ENCODE assay signal across 8 mouse cellular contexts in genomic region chr8:125574280-125574679, GRCm38 (mm10). TPM values are rescaled to one million over a fixed set of nuclear protein-coding genes. Genes with fewer than 3 reads are reported as not detected.
DNase-seq lines count a peak whose midpoint lies in the region; ATAC-seq and TF ChIP-seq lines count a peak whose summit lies in the region.

No protein-coding gene starts in this region.

- DNase-seq in heart, adult 2 months, result no peak
- DNase-seq in spleen, adult 2 months (ENCODE audit: low read depth in 1 of 2, low spot score in 2 of 2), result no peak
- no peak for DNase-seq in spleen, adult 12 weeks (ENCODE audit: low spot score)
- peak; percentile 84 for DNase-seq in brain, adult 2 months (ENCODE audit: low read depth, low spot score)
- peak; percentile 61 for DNase-seq in lung, postnatal 10 days
- no peak for DNase-seq in adrenal gland, adult 18-20 months (ENCODE audit: low spot score in 2 of 2)

- H3K9ac ChIP-seq in heart, adult 2 months (ENCODE audit: low read depth, low read length), result no peak overlapping the region
- no peak overlapping the region for H3K9ac ChIP-seq in heart, embryonic 11.5 days (ENCODE audit: low read depth, low read length)

- H3K36me3 ChIP-seq in heart, adult 2 months (ENCODE audit: control insufficient read depth, insufficient read depth, low read length), result no peaks in the 10 kb centered on the region
- H3K36me3 ChIP-seq in heart, embryonic 11.5 days (ENCODE audit: control insufficient read depth, insufficient read depth, low read length), result no peaks in the 10 kb centered on the region
- H3K36me3 ChIP-seq in spleen, adult 2 months (ENCODE audit: control insufficient read depth, insufficient read depth, low read length), result no peaks in the 10 kb centered on the region

- no peaks in the 10 kb centered on the region for H3K79me2 ChIP-seq in heart, adult 2 months (replicated peaks; ENCODE audit: control insufficient read depth, insufficient read depth, low read length)

- peaks cover 2% of the 10 kb centered on the region; the same call in 1 of the 2 replicates for H3K4me1 ChIP-seq in heart, adult 2 months (ENCODE audit: control insufficient read depth, insufficient read depth, low read length)
- H3K4me1 ChIP-seq in heart, embryonic 11.5 days (ENCODE audit: control insufficient read depth, insufficient read depth, low read length), result peaks cover 7% of the 10 kb centered on the region; the same call in 1 of the 2 replicates
- H3K4me1 ChIP-seq in spleen, adult 2 months (ENCODE audit: control insufficient read depth, insufficient read depth, insufficient read length), result peaks cover 5% of the 10 kb centered on the region; the same call in 1 of the 2 replicates

- no peak for ATAC-seq in heart, embryonic 11.5 days (replicated peaks; ENCODE audit: insufficient number of reproducible peaks, low FRiP score, low TSS enrichment)
- ATAC-seq in frontal cortex, adult (ENCODE audit: low TSS enrichment), result no peak

- 24% methylated on average over 4 of the region's 4 CpGs for WGBS in heart, adult 2 months
- WGBS in heart, embryonic 11.5 days (ENCODE audit: insufficient replicate concordance), result 41% methylated on average over 4 of the region's 4 CpGs
- 22% methylated on average over 4 of the region's 4 CpGs for WGBS in spleen, adult 2 months

- H3K9me3 ChIP-seq in heart, embryonic 11.5 days (replicated peaks; ENCODE audit: control insufficient read depth, low read length), result no peaks in the 10 kb centered on the region

- no peak overlapping the region for H3K27ac ChIP-seq in heart, adult 2 months
- no peak overlapping the region for H3K27ac ChIP-seq in heart, embryonic 11.5 days (ENCODE audit: low read depth, low read length)
- no peak overlapping the region for H3K27ac ChIP-seq in spleen, adult 2 months (ENCODE audit: insufficient read depth, low read length)

- intact Hi-C loops in heart, adult 2 months (cut with DNase I), result loop anchor here (1.0 to 5.0 kb wide), 4 partner anchors 93 to 297 kb away; partner anchors contain the start of gene Map10

- no peak for TF ChIP-seq POLR2A in heart, adult 2 months (IDR thresholded peaks at IDR 0.05; ENCODE audit: insufficient read depth, low read depth, low read length)
- TF ChIP-seq POLR2A in spleen, adult 2 months (IDR thresholded peaks at IDR 0.05; ENCODE audit: low read depth, low read length), result no peak

- no peak overlapping the region for H3K4me2 ChIP-seq in heart, embryonic 11.5 days

- TF ChIP-seq CTCF in heart, adult 2 months (IDR thresholded peaks at IDR 0.05), result peak; percentile 94
- TF ChIP-seq CTCF in spleen, adult 2 months (IDR thresholded peaks at IDR 0.05; ENCODE audit: extremely low read depth, insufficient read depth, insufficient read length, insufficient replicate concordance), result peak; percentile 37; the same call in 1 of the 2 replicates

- TF ChIP-seq EP300 in heart, adult 2 months (IDR thresholded peaks at IDR 0.05; ENCODE audit: insufficient read depth, low read depth, low read length), result no peak

- H3K27me3 ChIP-seq in heart, adult 2 months (ENCODE audit: control insufficient read depth, insufficient read depth, low read length), result no peaks in the 10 kb centered on the region
- no peaks in the 10 kb centered on the region for H3K27me3 ChIP-seq in heart, embryonic 11.5 days (ENCODE audit: control insufficient read depth, insufficient read depth, low read length)
- no peaks in the 10 kb centered on the region for H3K27me3 ChIP-seq in spleen, adult 2 months (ENCODE audit: control insufficient read depth, insufficient read depth, low read length)

- no peak overlapping the region for H3K4me3 ChIP-seq in heart, adult 2 months
- no peak overlapping the region for H3K4me3 ChIP-seq in heart, embryonic 11.5 days (ENCODE audit: low read depth, low read length)
- no peak overlapping the region for H3K4me3 ChIP-seq in spleen, adult 2 months (ENCODE audit: extremely low read depth, insufficient read depth, insufficient read length)

RNA-seq across cellular contexts. Expression of gene Sipa1l2, which starts 4.7 kb away (rescaled TPM):
- total RNA-seq in heart, adult 2 months (2021), result 10 to 100 TPM; 42.9 to 45.4 TPM
- 27.0 and 40.5 TPM in 2 replicates for polyA plus RNA-seq in heart, adult 2 months (2012; rRNA removed)
- polyA plus RNA-seq in heart, embryonic 11.5 days (2014; fragmentation: Nextera tagmentation; extraction: Ambion mirVana), result 16.8 and 19.4 TPM in 2 replicates
- polyA plus RNA-seq in spleen, adult 2 months (2012; rRNA removed), result 9.7 and 12.1 TPM in 2 replicates
- 10 to 100 TPM; 34.3 to 48.1 TPM for total RNA-seq in adrenal gland, adult 18-20 months (2021)

Comparison
In these comparisons a context has a peak if more than half of its experiments do, and no peak if none do; other contexts are left out.
1. DNase-seq: peak in brain, adult 2 months (single experiment) and lung, postnatal 10 days (single experiment); none in heart, adult 2 months (0 of 2), spleen, adult 2 months (0 of 2), spleen, adult 12 weeks (single experiment) and adrenal gland, adult 18-20 months (0 of 2).